Mouse (Mus musculus): Measurements from ENCODE around the gene Psmg4. TPM values are rescaled to one million over a fixed set of nuclear protein-coding genes. Genes with fewer than 3 reads are reported as not detected.

Gene Psmg4
- polyA plus RNA-seq (2012; rRNA removed): 98.7 and 102 TPM in 2 replicates

GRCm38 (mm10) chr13:34162491-34163303 is at the start of gene Psmg4:
Gene Psmg4, plus strand, starts transcription at chr13:34162964.
- Histone ChIP-seq H3K4me3 (ENCODE audit: low read depth, low read length) (peak within 1 kb of the TSS; percentile 100), H3K27me3 (ENCODE audit: control insufficient read depth, insufficient read depth, low read length) (no peaks in the 10 kb centered on the region), H3K27ac (ENCODE audit: insufficient read depth, low read depth, low read length) (peak within 1 kb of the TSS; percentile 98), H3K4me1 (ENCODE audit: control insufficient read depth, insufficient read depth, insufficient read length, low read length) (peaks cover 5% of the 10 kb centered on the region; the same call in 1 of the 2 replicates), H3K36me3 (ENCODE audit: control insufficient read depth, insufficient read depth, low read length) (peaks cover 4% of the 10 kb centered on the region)
- 3% methylated on average over 44 of the region's 44 CpGs for WGBS
- peak; percentile 43; the same call in 1 of the 2 replicates for TF ChIP-seq POLR2A (IDR thresholded peaks at IDR 0.05; ENCODE audit: low read depth, low read length)
- TF ChIP-seq CTCF (IDR thresholded peaks at IDR 0.05; ENCODE audit: extremely low read depth, insufficient read length, insufficient replicate concordance, low read depth, low read length): no peak

- 83% methylated on average over 3 of the region's 3 CpGs for WGBS
- TF ChIP-seq CTCF (IDR thresholded peaks at IDR 0.05; ENCODE audit: extremely low read depth, insufficient read length, insufficient replicate concordance, low read depth, low read length) (no peak), POLR2A (IDR thresholded peaks at IDR 0.05; ENCODE audit: low read depth, low read length) (no peak)
Measured at GRCm38 (mm10) chr13:34113086-34113485, 49.7 kb upstream of the Psmg4 start.

GRCm38 (mm10) chr13:34114654-34115053 is 48.1 kb upstream of the Psmg4 start:
- H3K27me3 ChIP-seq (ENCODE audit: control insufficient read depth, insufficient read depth, low read length): no peaks in the 10 kb centered on the region
- H3K36me3 ChIP-seq (ENCODE audit: control insufficient read depth, insufficient read depth, low read length): no peaks in the 10 kb centered on the region
- TF ChIP-seq POLR2A (IDR thresholded peaks at IDR 0.05; ENCODE audit: low read depth, low read length) (no peak), CTCF (IDR thresholded peaks at IDR 0.05; ENCODE audit: extremely low read depth, insufficient read length, insufficient replicate concordance, low read depth, low read length) (no peak)
- no peak overlapping the region for H3K4me3 ChIP-seq (ENCODE audit: low read depth, low read length)
- peaks cover 9% of the 10 kb centered on the region; the same call in 1 of the 2 replicates for H3K4me1 ChIP-seq (ENCODE audit: control insufficient read depth, insufficient read depth, insufficient read length, low read length)
- no peak overlapping the region for H3K27ac ChIP-seq (ENCODE audit: insufficient read depth, low read depth, low read length)
- 95% methylated on average over 4 of the region's 4 CpGs for WGBS

More at GRCm38 (mm10) chr13:34113086-34113485, 49.7 kb upstream of the Psmg4 start:
- Histone ChIP-seq H3K27me3 (ENCODE audit: control insufficient read depth, insufficient read depth, low read length) (no peaks in the 10 kb centered on the region), H3K4me3 (ENCODE audit: low read depth, low read length) (no peak overlapping the region), H3K36me3 (ENCODE audit: control insufficient read depth, insufficient read depth, low read length) (no peaks in the 10 kb centered on the region), H3K27ac (ENCODE audit: insufficient read depth, low read depth, low read length) (peak overlapping the region; percentile 44; the same call in 1 of the 2 replicates), H3K4me1 (ENCODE audit: control insufficient read depth, insufficient read depth, insufficient read length, low read length) (peaks cover 9% of the 10 kb centered on the region; the same call in 1 of the 2 replicates)

GRCm38 (mm10) chr13:34116508-34116907 is 46.3 kb upstream of the Psmg4 start:
- Histone ChIP-seq H3K27ac (ENCODE audit: insufficient read depth, low read depth, low read length) (no peak overlapping the region), H3K36me3 (ENCODE audit: control insufficient read depth, insufficient read depth, low read length) (no peaks in the 10 kb centered on the region), H3K27me3 (ENCODE audit: control insufficient read depth, insufficient read depth, low read length) (no peaks in the 10 kb centered on the region), H3K4me3 (ENCODE audit: low read depth, low read length) (no peak overlapping the region), H3K4me1 (ENCODE audit: control insufficient read depth, insufficient read depth, insufficient read length, low read length) (peaks cover 22% of the 10 kb centered on the region)
- TF ChIP-seq CTCF (IDR thresholded peaks at IDR 0.05; ENCODE audit: extremely low read depth, insufficient read length, insufficient replicate concordance, low read depth, low read length): no peak
- TF ChIP-seq POLR2A (IDR thresholded peaks at IDR 0.05; ENCODE audit: low read depth, low read length): no peak
- WGBS: 88% methylated on average over 6 of the region's 6 CpGs

GRCm38 (mm10) chr13:34118816-34119215 is 43.9 kb upstream of the Psmg4 start:
- H3K27me3 ChIP-seq (ENCODE audit: control insufficient read depth, insufficient read depth, low read length): no peaks in the 10 kb centered on the region
- WGBS: 85% methylated on average over 4 of the region's 4 CpGs
- no peak overlapping the region for H3K27ac ChIP-seq (ENCODE audit: insufficient read depth, low read depth, low read length)
- TF ChIP-seq CTCF (IDR thresholded peaks at IDR 0.05; ENCODE audit: extremely low read depth, insufficient read length, insufficient replicate concordance, low read depth, low read length) (no peak), POLR2A (IDR thresholded peaks at IDR 0.05; ENCODE audit: low read depth, low read length) (no peak)
- no peak overlapping the region for H3K4me3 ChIP-seq (ENCODE audit: low read depth, low read length)
- H3K4me1 ChIP-seq (ENCODE audit: control insufficient read depth, insufficient read depth, insufficient read length, low read length): peaks cover 14% of the 10 kb centered on the region
- H3K36me3 ChIP-seq (ENCODE audit: control insufficient read depth, insufficient read depth, low read length): no peaks in the 10 kb centered on the region

GRCm38 (mm10) chr13:34119406-34119805 is 43.4 kb upstream of the Psmg4 start:
- Histone ChIP-seq H3K27ac (ENCODE audit: insufficient read depth, low read depth, low read length) (no peak overlapping the region), H3K4me3 (ENCODE audit: low read depth, low read length) (no peak overlapping the region), H3K4me1 (ENCODE audit: control insufficient read depth, insufficient read depth, insufficient read length, low read length) (peaks cover 14% of the 10 kb centered on the region), H3K27me3 (ENCODE audit: control insufficient read depth, insufficient read depth, low read length) (no peaks in the 10 kb centered on the region), H3K36me3 (ENCODE audit: control insufficient read depth, insufficient read depth, low read length) (no peaks in the 10 kb centered on the region)
- TF ChIP-seq POLR2A (IDR thresholded peaks at IDR 0.05; ENCODE audit: low read depth, low read length): no peak
- no peak for TF ChIP-seq CTCF (IDR thresholded peaks at IDR 0.05; ENCODE audit: extremely low read depth, insufficient read length, insufficient replicate concordance, low read depth, low read length)
- 22% methylated on average over 4 of the region's 4 CpGs for WGBS

GRCm38 (mm10) chr13:34120536-34120935 is 42.2 kb upstream of the Psmg4 start:
- WGBS: 31% methylated on average over 2 of the region's 2 CpGs
- peaks cover 14% of the 10 kb centered on the region for H3K4me1 ChIP-seq (ENCODE audit: control insufficient read depth, insufficient read depth, insufficient read length, low read length)
- H3K27me3 ChIP-seq (ENCODE audit: control insufficient read depth, insufficient read depth, low read length): no peaks in the 10 kb centered on the region
- no peak overlapping the region for H3K4me3 ChIP-seq (ENCODE audit: low read depth, low read length)
- H3K36me3 ChIP-seq (ENCODE audit: control insufficient read depth, insufficient read depth, low read length): no peaks in the 10 kb centered on the region
- TF ChIP-seq CTCF (IDR thresholded peaks at IDR 0.05; ENCODE audit: extremely low read depth, insufficient read length, insufficient replicate concordance, low read depth, low read length): no peak
- H3K27ac ChIP-seq (ENCODE audit: insufficient read depth, low read depth, low read length): no peak overlapping the region
